Mouse (Mus musculus) v-Abl transformed pro-B cells (cell line): ENCODE measurements around the gene Susd1.

Source experiments
- in situ Hi-C, 2 experiments: fragments of 400-800 bp; cut with MboI; formaldehyde crosslinking; loops; one replicate each; pipeline ENCODE4 v1.15.1; 2025; ENCODE audit not compliant: unreplicated experiment in 2 of 2

Gene Susd1

DNA sequence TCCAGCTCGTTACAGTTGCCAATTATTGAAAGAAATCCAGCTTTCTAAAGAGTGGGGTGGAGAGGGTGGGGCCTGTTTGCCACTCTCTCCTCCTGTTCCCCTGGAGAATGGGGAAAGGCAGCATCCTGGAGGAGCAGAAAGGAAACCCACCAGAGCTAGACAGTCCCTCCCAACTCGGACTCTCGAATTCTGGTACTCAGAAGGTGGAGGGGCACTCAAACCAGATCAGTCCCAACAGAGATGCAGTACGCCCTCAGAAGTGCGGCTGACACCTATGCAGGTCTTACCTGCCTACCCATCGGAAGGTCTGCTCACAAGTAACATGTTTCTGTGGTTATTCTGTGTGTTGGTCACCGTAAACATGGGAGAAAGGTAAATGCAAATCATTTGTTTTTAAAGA lies 109.6 kb downstream of the Susd1 start:
- in situ Hi-C loops: no loop called here

DNA sequence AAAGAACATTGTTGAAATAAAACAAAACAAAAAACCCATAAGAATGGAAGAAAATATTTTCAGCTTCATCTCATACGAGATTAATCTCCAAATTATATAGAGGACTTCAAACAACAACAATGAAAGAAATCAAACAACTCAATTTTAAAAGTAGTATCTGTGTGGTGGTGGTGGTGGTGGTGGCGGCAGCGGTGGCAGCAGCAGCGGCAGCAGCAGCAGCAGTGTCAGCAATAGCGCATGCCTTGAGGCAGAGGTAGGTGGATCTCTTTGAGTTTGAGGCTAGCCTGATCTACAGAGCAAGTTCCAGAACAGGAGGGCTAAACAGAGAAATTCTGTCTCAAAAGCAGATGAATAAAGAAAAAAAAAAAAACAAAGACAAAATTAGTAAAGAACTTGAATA lies 110.4 kb downstream of the Susd1 start:
- in situ Hi-C loops: no loop called here

DNA sequence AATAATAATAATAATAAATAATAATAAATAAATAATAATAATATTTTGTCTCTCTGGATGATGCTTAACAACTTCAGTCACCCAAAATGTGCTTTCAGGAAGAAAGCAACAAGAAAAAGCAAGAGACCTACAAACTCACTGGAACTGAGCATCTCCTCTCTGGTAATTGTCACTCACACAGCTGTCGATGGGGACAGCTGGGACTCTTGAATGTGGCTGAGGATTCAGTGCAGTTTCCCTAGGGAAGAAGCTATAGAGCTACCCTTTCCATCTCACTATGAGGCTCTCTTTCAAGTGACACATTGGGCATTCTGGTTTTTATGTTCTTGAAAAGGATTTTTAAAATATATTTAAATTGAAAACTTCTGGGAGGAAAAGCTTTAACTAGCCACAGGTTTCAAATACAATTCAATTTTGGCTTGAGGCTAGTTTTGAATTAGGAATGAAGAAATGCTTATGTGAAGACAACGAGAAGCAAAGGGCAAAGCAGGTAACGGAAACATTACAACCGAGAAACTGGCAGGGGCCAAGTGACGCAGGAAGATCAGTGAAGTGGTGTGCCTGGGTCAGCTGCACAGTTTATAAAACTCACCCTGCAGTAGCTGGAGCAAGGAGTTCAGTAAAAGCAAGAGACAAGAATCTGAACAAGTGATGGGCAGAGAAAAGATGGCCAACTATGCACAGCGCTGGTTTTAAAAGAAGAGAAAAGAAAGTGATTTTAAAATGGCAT lies 112.2 kb downstream of the Susd1 start:
- in situ Hi-C loops: no loop called here

DNA sequence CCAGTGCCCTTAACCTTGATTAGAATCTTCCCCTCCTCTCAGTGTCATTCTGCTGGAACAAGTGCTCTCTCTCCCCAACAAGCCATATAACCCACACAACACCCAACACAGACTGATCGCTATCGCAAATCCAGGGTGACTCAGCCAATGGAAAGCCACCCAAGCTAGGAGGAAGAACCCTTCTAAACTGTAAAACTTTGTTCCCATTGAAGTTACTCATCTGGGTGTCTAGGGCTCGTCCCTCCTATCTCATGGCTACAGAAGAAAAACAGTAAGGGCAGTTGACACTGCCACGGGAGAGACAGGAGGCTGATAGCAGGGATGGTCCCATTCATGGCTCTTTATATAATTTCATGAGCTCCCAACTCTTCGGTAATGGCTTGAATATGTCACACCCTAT lies 114.1 kb downstream of the Susd1 start:
- in situ Hi-C loops: no loop called here

DNA sequence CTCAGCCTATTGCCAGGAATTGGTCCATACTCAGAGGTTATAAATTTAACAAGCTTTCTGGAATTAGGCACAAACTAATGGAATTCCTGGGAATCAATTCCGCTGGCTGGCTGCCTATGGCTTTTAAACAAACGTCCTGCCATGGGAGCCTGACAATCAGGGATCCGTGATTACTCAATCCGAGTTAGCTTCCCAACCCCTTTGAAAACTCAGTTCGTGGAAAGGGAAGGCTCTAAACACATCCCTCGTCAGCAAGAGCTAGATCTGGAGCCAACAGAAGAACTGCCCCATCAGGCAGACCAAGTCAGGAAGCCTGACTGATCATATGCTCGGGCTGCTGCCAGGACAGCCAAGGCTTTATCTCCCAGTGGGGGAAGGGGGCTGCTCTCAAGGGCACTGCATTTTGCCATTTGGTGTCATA lies 115.2 kb downstream of the Susd1 start:
- in situ Hi-C loops: no loop called here

DNA sequence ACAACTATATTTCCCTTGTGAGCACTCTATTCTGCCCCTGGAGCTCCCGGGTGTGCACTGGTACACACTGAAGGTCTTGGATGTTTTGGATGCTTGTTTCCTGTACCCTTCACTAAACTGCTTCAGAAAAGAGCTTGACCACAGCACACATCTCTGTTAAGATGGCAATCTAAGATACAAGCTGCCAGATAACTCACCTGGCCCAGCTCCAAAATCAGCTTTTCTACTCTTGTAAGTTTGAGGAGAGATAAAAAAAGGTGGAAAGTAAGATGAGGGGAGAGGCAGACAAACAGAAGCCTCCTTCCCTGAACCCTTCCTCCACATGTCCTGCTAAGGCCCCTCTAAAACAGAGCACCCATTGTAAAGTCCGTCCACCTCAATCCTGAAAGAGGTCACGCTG lies 115.7 kb downstream of the Susd1 start:
- in situ Hi-C loops: no loop called here

DNA sequence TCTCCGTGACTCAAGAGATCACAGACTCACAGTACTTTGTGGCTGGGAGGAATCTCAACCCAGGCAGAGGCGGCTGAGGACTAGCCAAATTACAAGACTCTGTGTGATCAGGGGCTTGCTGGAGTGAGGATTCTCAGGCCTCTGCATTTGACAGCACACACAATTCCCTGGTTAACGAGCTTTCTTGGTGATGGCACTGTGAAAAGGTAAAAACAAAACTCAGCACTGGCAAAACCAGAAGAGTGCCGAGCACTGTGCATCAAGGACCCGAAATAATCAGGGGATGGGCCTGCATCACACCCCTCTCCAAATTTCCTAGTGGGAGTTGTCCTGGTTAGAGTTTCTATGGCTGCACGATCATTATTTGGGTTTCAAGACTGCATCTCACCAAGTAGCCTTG lies 116.4 kb downstream of the Susd1 start:
- in situ Hi-C loops: no loop called here

DNA sequence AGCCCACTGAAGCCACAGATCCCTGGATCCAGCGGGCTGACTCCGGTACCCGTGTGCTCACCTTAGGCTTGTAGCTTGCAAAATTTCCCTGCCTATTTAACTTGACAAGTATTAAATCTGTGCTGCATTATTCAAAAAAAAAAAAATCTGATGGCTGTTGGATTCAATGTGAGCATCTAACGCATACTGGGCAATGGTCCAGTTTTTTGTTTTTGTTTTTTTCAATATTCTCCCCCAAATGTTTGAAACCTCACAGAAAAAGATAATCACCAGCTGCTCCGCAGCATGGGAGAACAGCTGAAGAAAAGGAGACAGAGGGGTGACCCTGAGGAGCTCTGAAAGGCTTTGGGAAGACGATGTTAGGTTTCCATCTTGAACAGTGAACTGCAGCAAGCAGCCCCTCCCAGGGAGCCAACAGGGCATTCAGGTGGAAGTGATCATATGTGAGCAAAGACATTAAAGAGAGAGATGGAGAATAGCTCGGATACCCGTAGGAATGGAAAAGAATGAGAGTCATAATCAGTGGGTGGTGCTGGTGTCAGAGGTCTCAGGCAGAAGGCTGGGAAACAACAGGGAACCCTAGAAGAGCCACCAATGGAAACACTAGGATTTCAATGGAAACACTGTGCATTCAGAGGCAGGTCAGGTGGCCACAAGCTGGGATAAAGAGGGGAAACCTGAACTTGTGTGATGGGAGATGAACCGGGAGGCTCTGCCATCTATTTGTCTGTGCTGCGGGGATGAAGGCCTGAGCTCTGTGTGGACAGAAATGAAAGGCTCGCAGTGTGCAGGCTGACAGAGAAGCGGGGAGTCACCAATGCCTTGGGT lies 117.0 kb downstream of the Susd1 start:
- in situ Hi-C loops: no loop called here

DNA sequence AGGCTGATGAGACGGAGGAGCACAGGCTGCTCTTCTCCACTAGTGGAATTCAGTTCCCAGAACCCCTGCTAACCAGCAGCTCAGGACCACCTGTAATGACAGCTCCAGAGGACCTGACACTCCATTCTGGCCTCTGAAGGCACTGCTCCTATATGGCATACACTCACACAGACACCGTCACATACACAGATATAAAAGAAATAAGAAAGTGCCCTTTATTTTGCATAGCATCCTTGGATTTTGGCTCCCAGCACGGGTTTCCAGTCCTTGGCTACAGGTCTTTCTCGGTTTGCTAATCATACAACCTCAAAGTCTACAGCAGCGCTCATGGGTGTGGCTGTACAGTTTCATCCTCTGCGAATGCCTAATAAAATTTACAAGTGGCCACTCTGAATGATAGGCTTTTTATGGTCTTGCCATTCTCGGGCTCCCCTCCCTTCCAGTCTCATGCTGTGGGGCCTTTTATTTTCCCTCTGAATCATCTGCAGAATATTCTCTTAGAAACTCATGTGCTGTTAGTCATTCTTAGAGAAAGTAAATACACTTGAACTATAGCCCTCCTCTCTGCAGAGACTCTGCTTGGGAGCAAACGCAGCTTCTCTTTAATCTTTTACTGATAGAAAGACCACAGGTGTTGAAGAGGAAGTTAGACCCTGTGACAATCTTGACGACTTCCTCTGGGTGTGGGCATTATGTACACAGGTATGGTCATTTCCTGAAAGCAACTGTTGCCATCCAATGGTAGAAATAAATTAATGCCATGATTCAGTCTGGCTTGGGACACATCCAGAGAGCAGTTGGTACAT lies 119.1 kb downstream of the Susd1 start:
- in situ Hi-C loops: no loop called here

DNA sequence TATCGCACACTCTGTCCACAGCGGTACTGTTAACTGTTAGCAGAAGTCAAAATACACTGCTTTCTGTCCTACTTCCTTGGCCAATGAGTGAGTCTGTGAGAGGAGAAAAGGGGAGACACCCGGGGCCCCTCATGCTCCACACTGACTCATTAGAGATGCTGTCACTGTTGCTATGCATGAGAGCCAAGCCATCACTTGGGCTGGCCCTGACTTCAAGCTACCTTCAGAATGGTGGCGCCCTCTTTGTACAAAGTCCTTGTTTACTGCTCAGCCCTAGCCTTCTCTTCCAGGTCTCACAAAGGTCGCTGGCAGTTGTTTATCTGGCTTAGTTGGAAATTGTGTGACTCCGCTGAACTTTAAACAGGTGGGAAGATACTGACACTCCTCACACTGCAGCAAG lies 119.8 kb downstream of the Susd1 start:
- in situ Hi-C loops: no loop called here

DNA sequence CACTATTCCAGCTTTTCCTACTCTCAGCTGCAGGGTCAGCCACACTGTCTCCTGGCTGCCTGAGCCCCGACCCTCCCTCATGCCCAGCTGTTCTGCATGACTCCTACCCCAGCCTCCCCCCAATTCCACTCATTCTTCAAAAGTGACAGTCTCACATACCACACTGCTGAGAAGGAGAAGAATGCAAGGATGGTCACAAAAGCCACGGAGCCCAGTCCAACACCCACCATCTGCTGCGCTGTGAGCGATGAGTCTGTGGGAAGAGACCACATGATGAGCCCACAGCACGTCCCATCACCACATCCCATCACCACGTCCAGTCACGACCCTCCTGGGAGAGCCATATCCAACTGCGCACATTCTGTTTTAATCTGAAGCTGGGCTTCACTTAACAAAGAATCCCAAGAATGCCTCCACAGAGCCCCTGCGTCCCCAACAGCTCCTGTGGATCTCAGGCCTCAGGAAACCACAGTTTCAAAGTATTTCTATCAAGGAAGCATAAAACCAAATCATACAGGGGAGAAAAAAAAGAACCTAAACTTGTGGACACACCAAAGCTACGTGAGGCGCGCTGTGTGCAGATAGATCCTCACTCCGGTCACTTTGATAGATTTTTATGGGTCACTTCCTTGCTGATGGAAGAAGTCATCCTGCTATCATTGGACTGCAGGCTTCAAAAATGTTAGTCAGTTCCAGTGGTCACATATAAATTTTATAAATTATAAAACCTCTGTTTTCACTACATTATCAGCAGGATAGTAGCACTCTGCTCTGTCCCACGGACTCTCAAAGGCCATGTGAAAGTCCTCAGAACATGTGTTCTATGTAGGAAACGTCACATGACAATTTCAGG lies 122.7 kb downstream of the Susd1 start:
- in situ Hi-C loops: no loop called here

DNA sequence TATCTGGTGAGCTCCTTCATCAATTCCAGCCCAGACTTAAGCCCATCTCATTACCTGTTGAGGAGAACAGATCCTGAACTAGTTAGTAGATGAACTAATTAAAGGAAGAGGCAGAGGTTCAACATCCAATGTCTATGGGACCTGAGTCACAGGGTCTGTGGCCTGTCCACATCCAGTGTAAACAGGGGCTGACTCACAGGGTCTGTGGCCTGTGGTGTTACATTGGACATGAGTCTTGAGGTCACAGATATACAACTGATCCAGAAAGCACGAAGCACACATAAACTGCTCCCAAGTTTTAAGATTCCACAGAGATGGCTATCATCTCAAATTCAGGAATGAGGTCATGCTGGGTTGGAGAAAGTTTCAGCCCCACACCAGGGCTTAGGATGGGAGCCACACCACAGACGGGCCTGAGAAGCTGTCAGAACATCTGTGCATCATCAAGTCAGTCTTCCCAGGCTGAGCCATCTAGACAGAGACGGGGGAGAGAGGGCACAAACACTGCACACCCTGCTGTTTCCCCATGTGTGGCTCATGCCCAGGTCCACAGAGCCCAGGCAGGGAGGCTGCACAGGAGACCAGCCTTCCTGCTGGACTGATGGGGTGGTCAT lies 123.4 kb downstream of the Susd1 start:
- in situ Hi-C loops: no loop called here

DNA sequence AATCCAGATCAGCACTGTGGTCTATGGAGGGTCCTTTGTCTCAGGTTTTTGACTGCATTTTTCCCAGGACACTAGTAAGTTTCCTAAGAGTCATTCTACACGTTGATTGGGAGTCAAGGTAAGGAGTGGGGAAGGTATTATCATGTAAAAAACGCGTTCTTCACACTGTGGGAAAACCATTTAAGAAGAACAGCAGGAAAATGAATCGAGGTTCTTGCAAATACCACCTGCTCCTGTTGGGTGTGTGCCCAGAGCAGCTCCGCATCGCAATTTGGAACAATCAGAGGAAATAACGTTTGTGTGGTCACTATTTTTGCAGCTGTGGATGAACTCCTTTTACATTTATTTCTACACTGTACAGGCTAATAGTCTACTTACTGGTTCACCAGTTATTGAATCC lies 125.5 kb downstream of the Susd1 start:
- in situ Hi-C loops: no loop called here

DNA sequence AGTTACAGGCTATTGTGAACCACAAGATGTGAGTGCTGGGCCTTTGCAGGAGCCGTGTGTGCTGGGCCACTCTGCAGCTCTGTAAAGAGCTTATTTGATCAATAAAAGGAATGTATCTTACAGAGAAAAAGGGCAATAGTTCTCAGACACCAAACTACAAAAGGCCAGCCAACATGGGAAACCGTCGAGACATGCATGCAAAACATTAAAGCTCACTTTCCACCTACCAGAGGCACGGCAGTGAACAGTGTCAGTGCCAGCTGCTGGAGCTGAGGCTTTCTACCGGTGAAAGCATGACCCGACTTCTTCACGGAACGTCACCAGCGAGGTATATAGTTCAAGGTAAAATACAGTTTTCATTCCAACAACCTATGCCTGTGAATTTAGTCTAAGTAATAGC lies 127.8 kb downstream of the Susd1 start:
- in situ Hi-C loops: no loop called here

DNA sequence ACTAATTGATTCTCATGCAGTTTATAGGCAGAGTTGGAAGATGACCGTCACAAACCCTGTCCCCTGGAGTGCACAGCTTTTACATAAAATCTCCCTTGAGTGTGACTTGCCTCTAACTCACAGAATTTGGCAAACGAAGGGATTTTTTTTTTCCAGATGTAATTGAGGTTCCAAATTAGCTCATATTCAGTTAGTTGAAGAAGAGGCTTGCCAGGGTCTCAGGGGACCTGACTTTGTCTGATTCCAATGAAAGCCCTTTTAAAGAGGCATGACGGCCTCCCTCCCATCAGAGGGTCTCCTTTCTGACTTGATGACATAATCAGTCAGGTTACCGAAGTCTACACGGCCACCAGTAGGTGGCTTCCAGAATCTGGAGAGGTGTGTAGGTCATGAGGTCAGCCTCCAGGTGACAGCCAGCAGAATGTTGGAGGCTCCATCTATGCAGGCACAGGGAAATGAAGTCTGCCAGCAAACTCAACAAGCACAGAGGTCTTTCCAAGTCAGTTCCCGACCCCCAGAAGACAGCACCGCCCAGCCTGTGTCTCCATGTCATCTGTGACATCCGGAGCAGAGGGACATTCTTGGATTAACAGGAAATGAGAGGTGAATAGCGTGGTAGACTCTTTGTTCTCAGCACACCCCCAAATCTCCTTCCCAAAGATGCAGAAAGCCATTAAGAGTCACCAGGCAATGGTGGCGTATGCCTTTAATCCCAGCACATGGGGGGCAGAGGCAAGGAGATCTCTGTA lies 130.4 kb downstream of the Susd1 start:
- in situ Hi-C loops: no loop called here

DNA sequence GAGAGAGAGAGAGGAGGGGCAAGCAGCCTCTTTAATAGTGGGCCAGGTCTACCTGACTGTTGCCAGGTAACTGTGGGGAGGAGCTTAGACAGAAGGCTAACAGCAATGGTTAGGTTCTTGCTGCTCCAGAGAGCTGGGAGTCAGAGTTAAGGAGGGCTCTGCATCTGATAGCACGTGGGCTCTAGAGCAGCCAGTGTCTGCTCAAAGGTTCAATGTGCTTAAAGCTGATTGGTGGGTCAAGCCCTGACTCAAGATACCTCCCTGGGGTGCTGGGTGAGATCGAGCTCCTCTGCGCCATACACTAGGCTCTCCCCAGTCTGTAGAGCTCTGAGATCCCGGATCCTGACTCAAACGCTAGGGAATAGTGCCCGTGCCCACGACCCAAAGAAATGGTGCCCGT lies 136.0 kb downstream of the Susd1 start:
- in situ Hi-C loops: no loop called here

DNA sequence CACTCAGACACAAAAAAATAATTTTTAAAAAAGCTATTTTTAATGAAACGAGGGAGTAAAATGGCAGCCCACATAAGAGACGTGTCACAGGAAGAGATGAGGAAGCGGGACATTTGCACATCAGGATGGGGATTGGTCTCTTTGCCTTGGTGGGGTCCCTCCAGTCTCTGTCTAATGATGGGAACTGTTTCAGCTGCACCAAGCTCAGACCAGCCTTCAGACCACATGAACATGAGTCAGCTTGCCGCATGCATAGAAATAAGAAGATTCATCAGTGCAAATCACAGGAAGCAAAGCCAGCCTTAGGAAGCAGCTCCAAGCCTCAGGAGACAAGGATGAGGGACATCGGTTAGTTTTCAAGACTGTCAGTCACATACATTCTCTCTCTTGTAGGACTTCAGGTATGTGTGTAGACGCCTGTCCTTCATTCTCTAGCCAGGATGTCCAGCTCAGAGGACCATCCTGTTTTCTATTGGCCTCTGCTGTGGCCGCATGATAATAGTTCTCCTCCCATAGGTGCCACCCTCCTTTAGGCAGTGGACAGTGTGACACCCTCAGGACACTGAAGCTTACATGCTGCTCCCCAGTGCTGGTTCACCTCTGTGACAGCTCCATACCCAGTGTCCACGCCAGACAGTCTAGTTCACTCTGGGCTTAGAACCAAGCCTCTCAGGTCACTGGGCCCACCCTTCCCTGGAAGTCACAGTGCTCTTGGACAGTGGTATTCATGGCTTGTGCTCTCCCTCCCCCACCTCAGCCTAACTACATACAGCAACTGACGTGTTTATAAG lies 137.2 kb downstream of the Susd1 start:
- in situ Hi-C loops: no loop called here

DNA sequence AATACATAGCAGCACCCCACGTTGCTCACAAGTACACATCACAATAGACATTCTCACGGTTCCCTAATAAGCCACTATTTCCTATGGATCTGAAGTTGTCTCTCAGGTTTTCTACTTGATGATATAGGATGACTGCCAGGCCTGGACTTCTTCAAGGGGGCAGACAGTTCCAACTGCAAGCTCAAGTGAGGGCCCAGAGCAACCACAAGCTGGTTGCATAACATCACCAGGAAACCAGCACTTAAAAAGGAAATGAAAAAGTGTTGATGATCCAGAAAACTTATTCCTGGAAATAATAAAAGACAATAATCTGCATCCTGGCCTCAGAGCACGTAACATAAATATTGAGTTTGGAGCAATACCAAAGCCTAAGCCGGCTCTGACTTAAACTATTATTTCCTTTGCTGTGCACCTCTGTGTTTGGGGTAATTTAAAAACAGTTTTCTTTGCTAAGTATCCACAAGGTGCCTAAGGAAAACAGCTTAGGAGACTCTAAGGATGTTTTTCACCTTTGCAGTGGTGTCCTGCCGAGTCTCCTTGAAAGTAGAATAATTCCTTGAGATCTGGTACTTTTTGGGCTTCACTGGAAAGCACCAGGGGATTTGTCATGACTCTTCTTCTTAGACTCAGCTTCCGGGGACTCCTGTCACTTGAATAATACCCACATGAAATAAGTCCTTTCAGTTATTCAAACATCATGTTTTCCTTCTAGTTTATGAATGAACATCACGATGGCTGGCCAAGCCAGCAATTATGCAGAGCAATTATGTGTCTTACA lies 139.5 kb downstream of the Susd1 start:
- in situ Hi-C loops: no loop called here
